Mouse (Mus musculus) adrenal gland, adult 18-20 months (tissue): Measurements from ENCODE around the gene Cebpz. TPM values are rescaled to one million over a fixed set of nuclear protein-coding genes. Genes with fewer than 3 reads are reported as not detected.

Experiments
- DNase-seq, 2 experiments: peaks; one replicate each; pipeline ENCODE4 v3.0.0; 2021 to 2022; ENCODE audit warnings: low spot score in 2 of 2
- long read RNA-seq, 2 experiments: library from polyadenylated mRNA; stranded (forward); transcript quantifications; one replicate each; pipeline ENCODE4 v2.0.0; 2021
- total RNA-seq, 2 experiments: library from RNA; stranded (reverse); gene quantifications; 1 replicate in 1 of 2; 2 replicates in 1 of 2; pipeline ENCODE4 v1.2.3; 2021

The Cebpz gene
- total RNA-seq: 10 to 100 TPM; 46.4 to 50.8 TPM
- long read RNA-seq, experiment 1, full-length matches to known transcripts: 41 of 47 reads
- long read RNA-seq, experiment 1, partial matches to known transcripts: 5 of 47 reads
- long read RNA-seq, experiment 1, other reads (novel, unspliced or antisense): 1 of 47 reads
- long read RNA-seq, experiment 2, full-length matches to known transcripts: 53 of 88 reads
- long read RNA-seq, experiment 2, partial matches to known transcripts: 33 of 88 reads
- long read RNA-seq, experiment 2, other reads (novel, unspliced or antisense): 2 of 88 reads

DNA sequence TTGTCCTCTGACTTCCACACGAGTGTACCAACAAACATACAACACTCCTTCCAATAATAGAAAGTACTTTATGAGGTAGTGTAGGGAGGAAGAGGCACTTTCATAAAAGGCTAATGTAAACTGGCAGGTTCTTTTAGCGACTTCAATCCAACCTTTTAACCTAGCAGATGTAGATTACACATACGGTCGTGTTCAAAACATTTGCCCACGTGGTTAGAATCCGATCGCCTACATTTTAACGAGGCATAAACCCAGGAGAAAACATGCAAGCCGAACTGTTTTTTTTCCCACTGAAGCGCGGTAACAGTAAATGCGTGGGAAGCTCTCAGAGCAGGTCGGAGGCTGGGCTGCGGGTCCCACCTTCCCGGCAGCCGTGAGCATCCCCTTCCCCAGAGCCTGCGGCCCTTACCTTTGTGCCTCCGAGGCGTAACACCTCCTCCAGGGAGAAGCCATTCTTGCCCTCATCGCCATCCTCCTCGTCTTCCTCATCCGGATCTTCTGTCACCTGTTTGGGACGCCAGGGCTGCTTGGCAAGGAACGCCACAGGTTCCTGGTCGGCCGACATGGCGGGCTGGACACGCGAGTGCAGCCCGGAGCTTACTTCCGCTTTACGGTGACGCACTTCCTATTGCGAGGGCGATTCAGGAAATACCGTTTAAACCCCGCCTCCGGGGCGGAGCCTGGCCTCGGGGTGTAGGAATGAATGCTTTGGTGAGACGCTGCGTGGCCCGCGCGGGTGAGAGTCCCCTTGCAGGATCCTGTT lies at the start of gene Cebpz, which contains the start of gene Ndufaf7:
Cebpz (minus strand) TSS at position 601 of the 763 bp plus-strand sequence.
Ndufaf7 (plus strand) TSS at position 671 of the 763 bp plus-strand sequence.
- DNase-seq: peak; percentile 94 to 95

- no peak for DNase-seq
Measured at GRCm38 (mm10) chr17:78983736-78984135, 46.9 kb upstream of the Cebpz start.

- no peak for DNase-seq
Measured at GRCm38 (mm10) chr17:78983166-78983565, 46.3 kb upstream of the Cebpz start.

DNA sequence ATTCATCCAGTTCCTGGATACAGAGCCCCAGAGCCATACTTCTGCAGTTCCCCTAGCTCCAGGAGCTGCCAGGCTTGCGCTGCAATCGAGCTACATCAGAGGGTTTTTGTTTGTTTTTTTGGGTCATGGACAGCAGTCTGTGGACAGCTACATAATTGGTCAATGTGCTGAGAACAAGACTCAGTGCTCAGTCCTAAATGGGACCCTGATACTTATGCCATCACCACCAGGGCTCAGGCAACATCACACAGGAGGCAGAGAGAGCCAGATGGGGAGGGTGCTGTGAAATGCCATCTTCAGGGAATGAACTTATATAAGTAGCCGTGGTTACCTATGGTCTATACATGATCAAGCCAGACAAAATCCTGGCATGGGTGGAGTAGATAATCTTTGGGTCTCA lies 31.6 kb upstream of the Cebpz start:
- DNase-seq: no peak

DNA sequence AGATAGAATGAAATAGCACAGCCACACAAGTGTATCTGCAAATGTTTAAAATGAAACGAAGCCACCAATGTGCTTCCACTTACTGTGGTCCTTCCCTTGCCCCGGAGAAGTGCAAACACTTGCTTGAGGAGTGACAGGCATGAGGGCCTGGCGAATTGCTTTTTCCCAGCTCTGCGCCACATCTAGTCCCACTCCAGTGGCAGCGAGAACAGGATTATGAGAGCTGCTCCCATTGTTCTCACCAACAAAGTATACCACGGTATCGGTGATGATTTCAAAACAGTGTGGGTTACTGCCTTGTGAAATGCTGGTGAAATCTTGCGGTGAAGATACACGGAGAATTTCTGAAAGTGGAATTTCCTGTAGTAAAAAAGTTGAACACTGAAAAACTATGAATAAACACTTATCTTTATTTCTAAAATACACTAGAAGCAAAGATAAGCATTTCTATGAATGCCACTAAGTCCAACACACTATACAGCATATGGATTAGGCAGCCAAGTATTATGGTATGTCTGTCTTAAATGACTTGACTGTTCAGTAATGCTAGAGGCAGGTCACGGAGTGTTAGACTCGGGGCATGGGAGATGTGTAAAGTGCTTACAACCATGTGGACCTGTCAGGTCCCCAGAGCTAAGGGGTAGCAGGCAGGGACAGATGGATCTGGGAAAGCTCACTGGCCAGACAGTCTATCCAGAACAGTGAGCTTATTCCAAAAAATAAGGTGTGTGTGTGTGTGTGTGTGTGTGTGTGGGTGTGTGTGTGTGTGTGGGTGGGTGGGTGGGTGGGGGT lies 29.4 kb upstream of the Cebpz start:
- no peak for DNase-seq

DNA sequence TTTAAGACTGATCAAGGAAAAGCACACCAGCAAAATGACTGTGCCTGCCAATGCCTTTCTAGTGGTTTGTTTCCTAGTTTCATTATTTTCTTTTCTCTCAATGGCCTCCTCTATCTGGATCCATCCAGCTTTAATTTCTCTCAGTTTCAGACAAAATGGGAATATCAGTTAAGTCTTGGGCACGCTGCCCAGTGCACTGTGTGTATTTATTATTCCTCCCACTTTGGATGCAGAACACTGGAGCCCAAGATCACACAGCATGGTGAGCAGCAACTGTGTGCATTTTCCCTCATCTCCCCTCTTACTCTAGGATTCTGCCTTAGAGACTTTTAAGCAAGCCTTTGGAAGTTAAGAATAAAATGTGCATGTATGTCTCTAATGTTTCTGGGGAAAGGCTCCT lies 27.5 kb upstream of the Cebpz start:
- no peak for DNase-seq

DNA sequence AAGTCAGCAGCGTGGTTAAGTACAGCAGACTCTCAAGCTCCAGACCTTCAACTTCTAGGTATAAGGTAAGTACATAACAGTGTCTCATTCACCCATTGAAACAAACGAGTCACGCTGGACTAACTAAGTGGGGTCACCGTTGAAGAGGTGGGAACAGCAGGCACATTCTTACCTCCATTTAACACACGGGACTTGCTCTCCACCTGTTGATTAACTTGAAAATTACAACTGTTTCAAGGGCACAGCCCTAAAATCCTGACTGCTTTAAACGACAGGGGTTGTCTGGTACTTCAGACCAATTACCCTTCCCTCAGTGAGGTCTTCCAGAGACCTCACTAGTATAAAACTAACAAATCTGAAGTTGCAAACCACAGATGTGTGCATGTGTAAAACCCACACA lies 22.6 kb upstream of the Cebpz start:
- no peak for DNase-seq

GRCm38 (mm10) chr17:78953240-78953639 lies 16.4 kb upstream of the Cebpz start:
- no peak for DNase-seq

DNA sequence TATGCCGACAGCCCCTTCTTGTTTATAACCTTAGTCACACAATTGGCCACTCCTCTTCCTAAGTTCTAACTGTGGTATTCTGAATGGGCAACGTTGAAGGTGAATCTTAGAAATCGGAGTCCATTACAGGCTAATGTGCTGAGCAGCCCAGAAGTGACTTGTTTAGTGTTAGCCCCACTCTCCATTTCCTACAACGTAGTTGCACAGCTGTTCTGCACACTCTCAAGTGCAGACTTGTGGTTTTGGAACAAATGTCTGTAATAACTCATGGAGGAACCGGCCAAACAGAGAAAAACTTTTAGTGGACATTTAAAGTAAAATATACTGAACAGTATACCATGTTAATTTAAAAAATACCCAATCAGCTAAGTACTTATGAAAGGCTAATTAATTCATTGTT lies 15.2 kb upstream of the Cebpz start:
- no peak for DNase-seq

- DNase-seq: no peak
Measured at GRCm38 (mm10) chr17:78951225-78951624, 14.4 kb upstream of the Cebpz start.

- no peak for DNase-seq
Measured at GRCm38 (mm10) chr17:78942579-78942978, 5.7 kb upstream of the Cebpz start.

GRCm38 (mm10) chr17:78938927-78939326 lies 2.1 kb upstream of the Cebpz start:
- DNase-seq: no peak

- DNase-seq: no peak
Measured at GRCm38 (mm10) chr17:78937229-78937853, 475 bp upstream of the Cebpz start.

GRCm38 (mm10) chr17:78935857-78936256 lies 1.0 kb downstream of the Cebpz start:
- DNase-seq: no peak

GRCm38 (mm10) chr17:78917696-78918095 lies 19.2 kb downstream of the Cebpz start:
- DNase-seq: no peak

DNA sequence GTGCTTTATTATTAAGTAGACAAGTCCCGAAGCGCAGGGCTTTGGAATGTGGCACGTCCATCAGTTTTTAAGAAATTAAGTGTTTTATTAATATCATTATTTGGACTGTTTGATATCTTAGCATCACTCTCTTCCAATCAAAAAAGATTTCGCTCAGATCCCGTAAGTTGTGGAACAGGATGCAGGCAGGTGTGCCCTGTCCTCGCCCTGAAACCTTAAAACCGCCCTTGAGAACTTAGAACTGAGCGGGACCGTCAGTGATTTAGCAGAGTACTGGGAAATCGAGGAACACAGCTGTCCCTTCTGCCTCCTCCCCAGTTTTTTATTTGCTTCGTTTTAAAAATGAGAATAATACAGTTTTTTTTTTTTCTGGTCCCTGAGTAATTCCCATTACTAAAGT lies 20.0 kb downstream of the Cebpz start:
- DNase-seq: no peak

DNA sequence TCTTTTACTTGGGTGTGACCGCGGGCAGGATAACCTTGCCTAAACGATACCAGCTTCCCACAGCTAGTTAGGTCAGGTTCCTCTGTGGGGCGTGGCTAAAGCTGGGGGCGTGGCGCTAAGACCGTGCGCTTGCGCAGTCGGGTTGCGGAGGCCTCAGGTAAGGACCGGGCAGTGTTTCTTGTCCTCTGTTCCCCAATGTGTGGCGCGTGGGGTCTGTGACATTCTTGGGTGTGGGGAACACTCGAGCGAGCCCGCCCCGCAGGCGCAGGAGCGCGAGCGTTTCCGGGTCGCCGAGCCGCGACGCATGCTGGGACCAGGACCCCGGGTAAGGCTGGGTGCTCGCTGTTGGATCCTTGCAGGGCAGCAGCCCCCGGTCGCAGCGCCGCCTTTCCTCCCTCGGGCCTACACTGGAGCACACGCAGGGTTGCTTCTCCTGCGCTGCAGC lies 20.5 kb downstream of the Cebpz start, which contains the start of gene Cebpzos:
Cebpzos (plus strand) TSS at position 132 of the 445 bp plus-strand sequence.
- DNase-seq: peak; percentile 79 to 83

DNA sequence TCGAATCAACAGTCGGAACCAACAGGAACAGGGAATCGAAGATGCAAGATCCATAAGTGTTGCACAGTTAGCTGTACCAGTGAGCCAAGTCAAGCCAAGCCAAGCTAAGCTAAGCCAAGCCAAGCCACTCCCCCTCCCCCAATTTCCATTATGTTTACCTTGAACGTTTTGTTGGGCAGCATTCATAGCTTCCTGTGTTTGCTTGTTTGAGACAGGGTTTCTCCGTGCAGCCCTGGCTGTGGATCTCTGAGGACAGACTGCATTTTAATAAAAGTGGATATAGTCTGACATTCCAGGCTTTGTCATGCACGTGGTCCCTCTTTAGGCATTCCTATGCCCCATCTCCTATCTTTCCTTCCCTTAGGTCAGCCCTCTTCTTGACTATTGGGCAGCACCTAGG lies 21.1 kb downstream of the Cebpz start:
- no peak for DNase-seq

DNA sequence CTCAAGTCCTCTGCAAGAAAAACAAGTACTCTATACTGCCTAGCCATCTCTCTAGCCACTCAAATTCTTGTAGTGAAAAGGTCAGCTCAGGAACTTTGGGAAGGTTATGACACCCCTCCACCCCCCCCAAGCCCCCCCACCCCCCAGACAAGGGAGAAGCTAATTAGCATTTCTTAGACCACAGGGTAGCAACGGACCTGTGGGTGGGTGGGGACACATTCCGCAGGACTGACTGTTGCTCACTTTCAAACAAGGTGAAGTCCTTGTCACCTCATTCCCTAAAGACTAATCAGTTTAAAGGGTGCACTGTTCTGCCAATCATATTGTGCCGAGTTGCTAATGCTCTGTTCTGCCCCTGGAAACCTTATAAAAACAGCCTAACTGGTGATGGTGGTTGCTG lies 22.9 kb downstream of the Cebpz start:
- no peak for DNase-seq

DNA sequence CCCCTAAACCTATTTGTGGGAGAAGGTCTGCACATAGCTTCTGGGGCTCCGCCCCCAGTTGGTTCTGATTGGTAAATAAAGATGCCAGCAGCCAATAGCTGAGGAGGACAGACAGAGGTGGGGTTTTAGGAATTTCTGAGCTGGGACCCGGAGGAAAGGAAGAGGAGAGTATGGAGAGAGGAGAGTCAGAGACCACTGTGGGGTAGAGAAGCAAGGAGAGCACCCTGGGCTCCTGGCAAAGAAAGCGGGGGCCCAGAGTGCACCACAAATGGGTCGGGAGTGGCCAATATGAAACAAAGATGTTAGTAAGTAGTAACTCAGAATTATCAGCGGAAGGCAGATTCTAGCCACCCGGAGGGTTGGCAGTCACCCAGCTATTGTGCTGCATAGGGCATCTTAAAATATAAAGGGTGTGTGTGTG lies 24.0 kb downstream of the Cebpz start:
- no peak for DNase-seq

DNA sequence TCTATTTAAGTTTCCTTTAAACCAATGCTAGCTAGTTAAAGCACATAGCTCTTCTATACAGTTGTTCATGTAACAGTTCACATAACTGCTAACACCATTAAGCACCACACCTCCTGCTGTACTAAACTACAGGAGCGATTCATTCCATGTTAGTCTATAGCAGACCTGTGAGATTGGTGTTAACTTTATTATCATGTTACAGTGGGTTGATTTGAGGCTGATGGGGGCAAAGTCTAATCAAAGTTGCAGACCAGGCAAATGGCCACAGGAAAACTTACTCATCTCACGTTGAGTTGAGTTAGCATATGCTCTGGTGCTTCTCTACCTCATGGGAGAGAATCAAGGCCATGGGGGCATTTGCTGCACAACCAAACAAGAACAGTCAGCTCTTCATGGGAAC lies 27.5 kb downstream of the Cebpz start:
- no peak for DNase-seq
